Mouse (Mus musculus) embryo, embryonic 11 days (tissue): ENCODE measurements around the gene Pes1.

Source experiments
- DNase-seq: peaks from one replicate; pipeline ENCODE4 v3.0.0-alpha.2; 2015

Pes1 gene

GRCm38 (mm10) chr11:3964416-3965172, 819 bp downstream of the Pes1 start:
- DNase-seq: no peak

GRCm38 (mm10) chr11:3969837-3970236, 6.1 kb downstream of the Pes1 start:
- no peak for DNase-seq

GRCm38 (mm10) chr11:3970361-3970760, 6.6 kb downstream of the Pes1 start:
- DNase-seq: no peak

GRCm38 (mm10) chr11:3973081-3973480, 9.3 kb downstream of the Pes1 start:
- DNase-seq: no peak

- no peak for DNase-seq
These were observed 10.5 kb downstream of the Pes1 start for GRCm38 (mm10) chr11:3974311-3974710.

GRCm38 (mm10) chr11:3976678-3977077, 12.9 kb downstream of the Pes1 start, which contains the start of gene 4930556J24Rik:
4930556J24Rik (minus strand) TSS chr11:3976778.
- no peak for DNase-seq

- no peak for DNase-seq
These were observed 14.6 kb downstream of the Pes1 start for GRCm38 (mm10) chr11:3978421-3978820.

- DNase-seq: no peak
These were observed 17.8 kb downstream of the Pes1 start for GRCm38 (mm10) chr11:3981536-3981935.

GRCm38 (mm10) chr11:3982275-3983209, 18.8 kb downstream of the Pes1 start:
- DNase-seq: no peak

GRCm38 (mm10) chr11:3983291-3983862, 19.6 kb downstream of the Pes1 start, which contains the start of gene Gal3st1:
Gal3st1 (plus strand) TSS chr11:3983636.
- DNase-seq: peak; percentile 33

GRCm38 (mm10) chr11:3983863-3984745, 20.3 kb downstream of the Pes1 start:
- DNase-seq: peak; percentile 20

- DNase-seq: no peak
These were observed 26.0 kb downstream of the Pes1 start for GRCm38 (mm10) chr11:3989748-3990147.

GRCm38 (mm10) chr11:3993132-3993531, 29.4 kb downstream of the Pes1 start:
- DNase-seq: no peak

GRCm38 (mm10) chr11:3993914-3994313, 30.1 kb downstream of the Pes1 start:
- no peak for DNase-seq

GRCm38 (mm10) chr11:3995511-3995910, 31.7 kb downstream of the Pes1 start:
- DNase-seq: no peak

GRCm38 (mm10) chr11:3996840-3997239, 33.1 kb downstream of the Pes1 start:
- no peak for DNase-seq

GRCm38 (mm10) chr11:3997978-3998720, 34.4 kb downstream of the Pes1 start:
- peak; percentile 42 for DNase-seq

- no peak for DNase-seq
These were observed 35.8 kb downstream of the Pes1 start for GRCm38 (mm10) chr11:3999547-3999946.

GRCm38 (mm10) chr11:4001603-4002002, 37.8 kb downstream of the Pes1 start:
- peak; percentile 79 for DNase-seq

- DNase-seq: no peak
These were observed 41.5 kb downstream of the Pes1 start for GRCm38 (mm10) chr11:4005220-4005805.

- DNase-seq: no peak
These were observed 42.7 kb downstream of the Pes1 start for GRCm38 (mm10) chr11:4006462-4006861.
